Mouse (Mus musculus): Measurements from ENCODE around the gene Vwf. TPM values are rescaled to one million over a fixed set of nuclear protein-coding genes. Genes with fewer than 3 reads are reported as not detected.

Vwf gene
- total and polyA plus RNA-seq, 2 experiments: 4.9 to 9.0 TPM

GRCm38 (mm10) chr6:125671835-125672234, 125.3 kb downstream of the Vwf start:
- Histone ChIP-seq H3K36me3 (ENCODE audit: control insufficient read depth, insufficient read depth, low read length) (no peaks in the 10 kb centered on the region), H3K27ac (replicated peaks; ENCODE audit: insufficient read depth, low read depth, low read length) (no peak overlapping the region), H3K79me2 (ENCODE audit: control insufficient read depth, insufficient read depth, low read length) (no peaks in the 10 kb centered on the region), H3K27me3 (ENCODE audit: control insufficient read depth, insufficient read depth, low read length) (no peaks in the 10 kb centered on the region), H3K4me1 (ENCODE audit: control insufficient read depth, insufficient read depth, low read length) (no peaks in the 10 kb centered on the region), H3K4me3 (ENCODE audit: insufficient read depth, low read depth, low read length) (no peak overlapping the region), H3K9ac (ENCODE audit: low read depth, low read length) (no peak overlapping the region)
- WGBS: 85% methylated on average over 3 of the region's 3 CpGs
- TF ChIP-seq CTCF (IDR thresholded peaks at IDR 0.05; ENCODE audit: low read depth, low read length) (no peak), POLR2A (IDR thresholded peaks at IDR 0.05; ENCODE audit: extremely low read depth, insufficient read depth, low read length) (no peak)
- no peak for DNase-seq (ENCODE audit: extremely low read depth, low read depth, low spot score)

DNA sequence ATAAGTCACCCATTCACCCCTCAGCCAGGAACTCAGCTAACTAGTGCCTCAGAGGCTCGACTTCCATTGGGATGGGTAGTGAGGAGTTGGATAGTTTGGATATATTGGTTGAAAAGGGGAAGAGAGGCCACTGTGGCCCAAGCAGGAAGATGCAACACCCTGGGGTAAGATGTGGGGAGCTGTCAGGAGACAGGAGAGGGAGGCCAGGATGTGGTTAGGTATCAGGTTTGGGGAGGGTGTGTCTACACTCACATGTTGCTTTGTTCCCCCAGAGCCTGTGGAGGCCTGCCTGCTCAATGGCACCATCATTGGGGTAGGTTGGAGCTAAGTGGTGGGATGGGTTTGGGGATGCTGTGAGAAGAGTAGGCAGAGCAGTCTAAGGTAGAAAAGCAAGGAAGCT, 131.9 kb downstream of the Vwf start:
- H3K4me1 ChIP-seq (ENCODE audit: control insufficient read depth, insufficient read depth, low read length): no peaks in the 10 kb centered on the region
- no peaks in the 10 kb centered on the region for H3K27me3 ChIP-seq (ENCODE audit: control insufficient read depth, insufficient read depth, low read length)
- DNase-seq (ENCODE audit: extremely low read depth, low read depth, low spot score): no peak
- no peaks in the 10 kb centered on the region for H3K79me2 ChIP-seq (ENCODE audit: control insufficient read depth, insufficient read depth, low read length)
- no peaks in the 10 kb centered on the region for H3K36me3 ChIP-seq (ENCODE audit: control insufficient read depth, insufficient read depth, low read length)
- WGBS: 57% methylated on average over 1 of the region's 1 CpGs
- H3K4me3 ChIP-seq (ENCODE audit: insufficient read depth, low read depth, low read length): no peak overlapping the region
- no peak overlapping the region for H3K27ac ChIP-seq (replicated peaks; ENCODE audit: insufficient read depth, low read depth, low read length)
- no peak overlapping the region for H3K9ac ChIP-seq (ENCODE audit: low read depth, low read length)
- TF ChIP-seq CTCF (IDR thresholded peaks at IDR 0.05; ENCODE audit: low read depth, low read length) (no peak), POLR2A (IDR thresholded peaks at IDR 0.05; ENCODE audit: extremely low read depth, insufficient read depth, low read length) (no peak)

- no peak overlapping the region for H3K4me3 ChIP-seq (ENCODE audit: insufficient read depth, low read depth, low read length)
- no peak overlapping the region for H3K9ac ChIP-seq (ENCODE audit: low read depth, low read length)
- H3K36me3 ChIP-seq (ENCODE audit: control insufficient read depth, insufficient read depth, low read length): no peaks in the 10 kb centered on the region
- no peaks in the 10 kb centered on the region for H3K79me2 ChIP-seq (ENCODE audit: control insufficient read depth, insufficient read depth, low read length)
- H3K4me1 ChIP-seq (ENCODE audit: control insufficient read depth, insufficient read depth, low read length): no peaks in the 10 kb centered on the region
- DNase-seq (ENCODE audit: extremely low read depth, low read depth, low spot score): no peak
- H3K27me3 ChIP-seq (ENCODE audit: control insufficient read depth, insufficient read depth, low read length): no peaks in the 10 kb centered on the region
- no peak overlapping the region for H3K27ac ChIP-seq (replicated peaks; ENCODE audit: insufficient read depth, low read depth, low read length)
- no peak for TF ChIP-seq POLR2A (IDR thresholded peaks at IDR 0.05; ENCODE audit: extremely low read depth, insufficient read depth, low read length)
- no peak for TF ChIP-seq CTCF (IDR thresholded peaks at IDR 0.05; ENCODE audit: low read depth, low read length)
- 91% methylated on average over 11 of the region's 11 CpGs for WGBS
Measured at GRCm38 (mm10) chr6:125680613-125681012, 134.0 kb downstream of the Vwf start.

GRCm38 (mm10) chr6:125685420-125685819, 138.8 kb downstream of the Vwf start:
- H3K79me2 ChIP-seq (ENCODE audit: control insufficient read depth, insufficient read depth, low read length): no peaks in the 10 kb centered on the region
- H3K36me3 ChIP-seq (ENCODE audit: control insufficient read depth, insufficient read depth, low read length): no peaks in the 10 kb centered on the region
- DNase-seq (ENCODE audit: extremely low read depth, low read depth, low spot score): peak; percentile 20
- H3K9ac ChIP-seq (ENCODE audit: low read depth, low read length): no peak overlapping the region
- no peak overlapping the region for H3K4me3 ChIP-seq (ENCODE audit: insufficient read depth, low read depth, low read length)
- no peak overlapping the region for H3K27ac ChIP-seq (replicated peaks; ENCODE audit: insufficient read depth, low read depth, low read length)
- peaks cover 2% of the 10 kb centered on the region; the same call in 1 of the 2 replicates for H3K27me3 ChIP-seq (ENCODE audit: control insufficient read depth, insufficient read depth, low read length)
- TF ChIP-seq CTCF (IDR thresholded peaks at IDR 0.05; ENCODE audit: low read depth, low read length) (no peak), POLR2A (IDR thresholded peaks at IDR 0.05; ENCODE audit: extremely low read depth, insufficient read depth, low read length) (no peak)
- H3K4me1 ChIP-seq (ENCODE audit: control insufficient read depth, insufficient read depth, low read length): no peaks in the 10 kb centered on the region

GRCm38 (mm10) chr6:125687986-125688385, 141.4 kb downstream of the Vwf start:
- TF ChIP-seq CTCF (IDR thresholded peaks at IDR 0.05; ENCODE audit: low read depth, low read length) (no peak), POLR2A (IDR thresholded peaks at IDR 0.05; ENCODE audit: extremely low read depth, insufficient read depth, low read length) (no peak)
- Histone ChIP-seq H3K4me1 (ENCODE audit: control insufficient read depth, insufficient read depth, low read length) (no peaks in the 10 kb centered on the region), H3K79me2 (ENCODE audit: control insufficient read depth, insufficient read depth, low read length) (no peaks in the 10 kb centered on the region), H3K36me3 (ENCODE audit: control insufficient read depth, insufficient read depth, low read length) (no peaks in the 10 kb centered on the region), H3K9ac (ENCODE audit: low read depth, low read length) (no peak overlapping the region), H3K27ac (replicated peaks; ENCODE audit: insufficient read depth, low read depth, low read length) (no peak overlapping the region), H3K27me3 (ENCODE audit: control insufficient read depth, insufficient read depth, low read length) (peaks cover 4% of the 10 kb centered on the region; the same call in 1 of the 2 replicates), H3K4me3 (ENCODE audit: insufficient read depth, low read depth, low read length) (no peak overlapping the region)
- 64% methylated on average over 1 of the region's 1 CpGs for WGBS
- DNase-seq (ENCODE audit: extremely low read depth, low read depth, low spot score): no peak

DNA sequence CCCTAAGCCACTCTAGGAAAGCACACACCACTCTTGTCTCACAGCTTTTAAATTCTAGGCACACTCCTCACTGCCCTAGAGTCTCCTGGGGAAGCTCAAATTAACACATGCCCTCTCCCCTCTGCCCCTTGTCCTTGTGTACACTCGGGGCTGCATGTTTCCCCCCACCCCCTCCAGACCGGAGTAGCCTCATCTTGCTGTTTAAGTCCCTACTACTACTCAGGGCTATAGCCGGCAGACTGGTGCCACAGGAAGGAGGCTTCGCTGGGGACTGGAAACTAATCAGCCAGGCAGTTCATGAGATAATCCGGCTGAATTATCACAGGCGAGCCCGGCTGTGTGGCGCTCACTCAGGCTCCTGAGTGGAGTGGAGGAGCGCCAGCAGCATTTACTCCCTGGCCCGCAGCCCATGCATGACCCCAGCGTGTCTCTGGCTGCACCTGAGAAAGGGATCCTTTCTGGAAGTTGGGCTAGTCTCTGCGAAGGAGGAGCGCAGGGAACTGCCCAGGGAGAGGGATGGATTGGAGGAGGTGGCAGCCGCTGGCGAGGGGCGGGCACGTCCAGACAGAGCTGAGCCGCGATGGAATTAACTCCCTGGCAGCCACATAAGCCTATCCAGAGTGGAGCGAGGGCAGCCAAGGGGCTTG, 143.6 kb downstream of the Vwf start, which contains the start of gene Ano2:
Gene Ano2, plus strand, starts transcription at position 363 of the 647 bp plus-strand sequence.
- TF ChIP-seq CTCF (IDR thresholded peaks at IDR 0.05; ENCODE audit: low read depth, low read length): no peak
- TF ChIP-seq POLR2A (IDR thresholded peaks at IDR 0.05; ENCODE audit: extremely low read depth, insufficient read depth, low read length): no peak
- WGBS: 5% methylated on average over 20 of the region's 20 CpGs
- no peak for DNase-seq (ENCODE audit: extremely low read depth, low read depth, low spot score)
- Histone ChIP-seq H3K4me1 (ENCODE audit: control insufficient read depth, insufficient read depth, low read length) (no peaks in the 10 kb centered on the region), H3K27me3 (ENCODE audit: control insufficient read depth, insufficient read depth, low read length) (peaks cover 4% of the 10 kb centered on the region; the same call in 1 of the 2 replicates), H3K9ac (ENCODE audit: low read depth, low read length) (no peak within 1 kb of the TSS), H3K27ac (replicated peaks; ENCODE audit: insufficient read depth, low read depth, low read length) (no peak within 1 kb of the TSS), H3K36me3 (ENCODE audit: control insufficient read depth, insufficient read depth, low read length) (no peaks in the 10 kb centered on the region), H3K4me3 (ENCODE audit: insufficient read depth, low read depth, low read length) (no peak within 1 kb of the TSS), H3K79me2 (ENCODE audit: control insufficient read depth, insufficient read depth, low read length) (no peaks in the 10 kb centered on the region)
